Mouse (Mus musculus) liver, embryonic 14.5 days (tissue): ENCODE results near the gene Gemin6. TPM values are rescaled to one million over a fixed set of nuclear protein-coding genes. Genes with fewer than 3 reads are reported as not detected.
"Not testable (repeated sequence)": the region's sequence is repeated elsewhere in the genome, so short reads cannot be mapped to it uniquely, and the experiment has no call there.

Experiments
- ATAC-seq: fragments of 200-750 bp; cut with Nextera tagmentation; 2 replicates; pipeline ENCODE4 v1.8.0; 2017; ENCODE audit warnings: moderate number of reproducible peaks, mild to moderate bottlenecking, moderate library complexity; ENCODE audit not compliant: insufficient read depth
- DNase-seq, 3 experiments: peaks; one replicate each; pipeline ENCODE4 v3.0.0-alpha.2; 2012 to 2013; ENCODE audit warnings: low read depth in 3 of 3, low spot score in 3 of 3
- H3K27ac ChIP-seq: fragments of 300-500 bp; sonication (generic); 2 replicates; pipeline ENCODE4 v1.5.1; 2014; ENCODE audit warnings: moderate library complexity, mild to moderate bottlenecking, control low read depth, inconsistent platforms
- H3K27me3 ChIP-seq: fragments of 300-500 bp; sonication (generic); 2 replicates; pipeline ENCODE4 v1.6.1; 2014; ENCODE audit warnings: mild to moderate bottlenecking, low read length, moderate library complexity; ENCODE audit not compliant: control insufficient read depth, insufficient read depth
- H3K36me3 ChIP-seq: fragments of 300-500 bp; sonication (generic); replicated peaks from 2 replicates; pipeline ENCODE4 v1.6.1; 2014; ENCODE audit warnings: low read depth; ENCODE audit not compliant: control insufficient read depth, insufficient read depth
- H3K4me1 ChIP-seq, 2 experiments: fragments of 200-500 bp in 1 of 2; fragments of 300-500 bp in 1 of 2; sonication (generic) in 1 of 2; replicated peaks; 2 replicates each; pipeline ENCODE4 v1.6.1; 2012 to 2014; ENCODE audit warnings: antibody characterized with exemption in 1 of 2, inconsistent platforms in 1 of 2, low read length in 1 of 2; ENCODE audit not compliant: control insufficient read depth in 2 of 2, insufficient read depth in 2 of 2
- H3K4me2 ChIP-seq: fragments of 300-500 bp; sonication (generic); 2 replicates; pipeline ENCODE4 v1.6.1; 2014; ENCODE audit warnings: low read depth, mild to moderate bottlenecking, control low read depth, moderate library complexity
- H3K4me3 ChIP-seq, 2 experiments: fragments of 200-500 bp in 1 of 2; fragments of 300-500 bp in 1 of 2; sonication (generic) in 1 of 2; 2 replicates each; pipeline ENCODE4 v1.5.1; 2012 to 2014; ENCODE audit warnings: low read depth in 2 of 2, low read length in 2 of 2, mild to moderate bottlenecking in 2 of 2, control low read depth in 1 of 2, inconsistent platforms in 1 of 2, moderate library complexity in 1 of 2; ENCODE audit not compliant: insufficient read depth in 1 of 2
- H3K9ac ChIP-seq: fragments of 300-500 bp; sonication (generic); replicated peaks from 2 replicates; pipeline ENCODE4 v1.6.1; 2014; ENCODE audit warnings: mild to moderate bottlenecking, control low read depth, moderate library complexity
- H3K9me3 ChIP-seq: fragments of 300-500 bp; sonication (generic); 2 replicates; pipeline ENCODE4 v1.6.1; 2016; ENCODE audit warnings: low read length, mixed read lengths; ENCODE audit not compliant: control insufficient read depth
- CTCF ChIP-seq: IDR thresholded peaks from 2 replicates; pipeline ENCODE4 v1.5.1; 2016; ENCODE audit warnings: antibody characterized with exemption, low read depth, control low read depth
- EP300 ChIP-seq: IDR thresholded peaks from 2 replicates; pipeline ENCODE4 v1.6.1; 2016; ENCODE audit warnings: antibody characterized with exemption, low read depth
- WGBS: fragments of 180-500 bp; shearing (Covaris S2); extraction: QIAGEN DNeasy Blood & Tissue Kit; methylation state at CpG from one replicate; pipeline ENCODE4 v1.1.7; 2014; ENCODE audit not compliant: insufficient replicate concordance; 5-methylcytosine and 5-hydroxymethylcytosine counted together
- polyA plus RNA-seq, 2 experiments: library from polyadenylated mRNA; depleted of rRNA in 1 of 2; stranded (reverse) in 1 of 2; unstranded in 1 of 2; fragments of >200 nt; fragmentation: Nextera tagmentation in 1 of 2; extraction: Ambion mirVana in 1 of 2; gene quantifications; 2 replicates each; pipeline versions ENCODE4 v1.2.1 to v1.2.3; 2012 to 2014

Gene Gemin6
- polyA plus RNA-seq, 2 experiments, result 16.2 to 33.6 TPM

- DNase-seq (no peak), ATAC-seq (no peak)
- peak overlapping the region; percentile 93 for H3K9ac ChIP-seq
- 12% methylated on average over 5 of the region's 5 CpGs for WGBS
- peak overlapping the region; percentile 98 for H3K4me2 ChIP-seq
- H3K4me1 ChIP-seq, result peaks cover 0 to 10% of the 10 kb centered on the region in 2 experiments; a peak in 2 of 4 replicates
- H3K36me3 ChIP-seq, result peaks cover 48% of the 10 kb centered on the region
- H3K27ac ChIP-seq, result no peak overlapping the region
- TF ChIP-seq CTCF (no peak), EP300 (no peak)
- H3K4me3 ChIP-seq, result peak overlapping the region; percentile 75 to 91
- no peaks in the 10 kb centered on the region for H3K9me3 ChIP-seq
- H3K27me3 ChIP-seq, result no peaks in the 10 kb centered on the region
Observed at GRCm38 (mm10) chr17:80205657-80206056, 18.6 kb upstream of the Gemin6 start.

- under 1% methylated on average over 36 of the region's 36 CpGs for WGBS
- Histone ChIP-seq H3K27me3 (no peaks in the 10 kb centered on the region), H3K9me3 (no peaks in the 10 kb centered on the region), H3K27ac (peak overlapping the region; percentile 79), H3K4me2 (peak overlapping the region; percentile 98), H3K4me3 (peak overlapping the region; percentile 75 to 91), H3K4me1 (peaks cover 0 to 10% of the 10 kb centered on the region in 2 experiments; a peak in 2 of 4 replicates), H3K9ac (peak overlapping the region; percentile 93), H3K36me3 (peaks cover 44% of the 10 kb centered on the region)
- peak in 1 of 3 experiments; percentile 31 for DNase-seq
- TF ChIP-seq CTCF (no peak), EP300 (no peak)
- peak; percentile 60 for ATAC-seq
Observed at GRCm38 (mm10) chr17:80206301-80206670, 18.0 kb upstream of the Gemin6 start.

- ATAC-seq (peak; percentile 91), DNase-seq (peak; percentile 95 to 96 (median 96))
- Histone ChIP-seq H3K4me3 (peak within 1 kb of the TSS; percentile 86 to 91), H3K9ac (peak within 1 kb of the TSS; percentile 93), H3K9me3 (no peaks in the 10 kb centered on the region), H3K27me3 (no peaks in the 10 kb centered on the region), H3K4me1 (peaks cover 0 to 10% of the 10 kb centered on the region in 2 experiments; a peak in 2 of 4 replicates), H3K27ac (peak within 1 kb of the TSS; percentile 79), H3K36me3 (peaks cover 38% of the 10 kb centered on the region), H3K4me2 (peak within 1 kb of the TSS; percentile 98)
- under 1% methylated on average over 79 of the region's 95 CpGs for WGBS
- TF ChIP-seq EP300, result peak; percentile 60; the same call in 1 of the 2 replicates
- TF ChIP-seq CTCF, result no peak
Observed at GRCm38 (mm10) chr17:80206671-80207581, 17.3 kb upstream of the Gemin6 start, which contains the start of the genes Srsf7 and Ttc39d. Gene Srsf7 (minus strand): TSS chr17:80207307. Gene Ttc39d (plus strand): TSS chr17:80207460.

- H3K9me3 ChIP-seq, H3K4me3 ChIP-seq, ATAC-seq, H3K4me2 ChIP-seq, H3K4me1 ChIP-seq, DNase-seq, H3K9ac ChIP-seq, H3K27me3 ChIP-seq, H3K27ac ChIP-seq, H3K36me3 ChIP-seq: not testable (repeated sequence)
- WGBS, result 79% methylated on average over 4 of the region's 4 CpGs
Observed at GRCm38 (mm10) chr17:80213998-80214397, 10.2 kb upstream of the Gemin6 start.

GRCm38 (mm10) chr17:80220131-80220530, 4.1 kb upstream of the Gemin6 start:
- 71% methylated on average over 2 of the region's 2 CpGs for WGBS
- DNase-seq, result no peak
- H3K9me3 ChIP-seq, result no peaks in the 10 kb centered on the region
- H3K4me3 ChIP-seq, result no peak overlapping the region
- ATAC-seq, result no peak
- no peaks in the 10 kb centered on the region for H3K36me3 ChIP-seq
- H3K4me1 ChIP-seq, result peaks cover 3 to 8% of the 10 kb centered on the region in 2 experiments; a peak in 3 of 4 replicates
- no peak overlapping the region for H3K4me2 ChIP-seq
- TF ChIP-seq CTCF (no peak), EP300 (no peak)
- H3K27me3 ChIP-seq, result no peaks in the 10 kb centered on the region
- no peak overlapping the region for H3K27ac ChIP-seq
- H3K9ac ChIP-seq, result no peak overlapping the region
